Mouse (Mus musculus): ENCODE results near the gene Xpo5. TPM values are rescaled to one million over a fixed set of nuclear protein-coding genes. Genes with fewer than 3 reads are reported as not detected.

Gene Xpo5
- polyA plus RNA-seq, 1 experiment from 2014 or later, result 48.4 TPM

DNA sequence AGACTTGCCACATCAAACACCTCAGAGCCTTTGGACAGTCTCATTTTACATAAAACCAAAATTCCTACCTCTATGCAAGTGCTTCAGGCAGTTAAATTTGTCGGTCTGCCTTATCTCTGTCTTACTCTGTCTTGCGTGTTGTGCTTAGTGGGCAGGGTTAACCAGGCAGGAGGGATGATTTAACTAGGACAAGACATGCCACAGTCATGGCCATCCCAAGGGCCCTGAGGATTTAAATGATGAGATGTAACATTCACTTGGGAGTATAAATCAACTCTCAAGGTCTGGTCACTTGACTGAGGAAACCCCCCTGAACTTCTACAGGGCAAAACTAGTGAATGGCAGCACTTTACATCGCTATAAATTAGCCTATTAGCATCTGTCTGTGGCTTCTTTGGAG is 19.0 kb downstream of the Xpo5 start:
- Histone ChIP-seq H3K4me3 (ENCODE audit: low read depth, low read length) (no peak overlapping the region), H3K27me3 (ENCODE audit: control insufficient read depth, insufficient read depth, low read length) (no peaks in the 10 kb centered on the region), H3K9ac (replicated peaks; ENCODE audit: low read depth, low read length) (no peak overlapping the region), H3K9me3 (ENCODE audit: control insufficient read depth, low read depth, low read length) (no peaks in the 10 kb centered on the region), H3K36me3 (ENCODE audit: control insufficient read depth, insufficient read depth, low read length) (peaks cover 86% of the 10 kb centered on the region), H3K4me1 (ENCODE audit: control insufficient read depth, insufficient read depth, low read length) (no peaks in the 10 kb centered on the region), H3K4me2 (replicated peaks; ENCODE audit: low read depth, low read length) (no peak overlapping the region), H3K27ac (ENCODE audit: low read length) (no peak overlapping the region)
- ATAC-seq (ENCODE audit: insufficient number of reproducible peaks, insufficient read depth, low FRiP score, low read depth), result no peak
- 86% methylated on average over 3 of the region's 3 CpGs for WGBS

GRCm38 (mm10) chr17:46227576-46227975 is 25.0 kb downstream of the Xpo5 start:
- Histone ChIP-seq H3K36me3 (ENCODE audit: control insufficient read depth, insufficient read depth, low read length) (peaks cover 81% of the 10 kb centered on the region), H3K27me3 (ENCODE audit: control insufficient read depth, insufficient read depth, low read length) (no peaks in the 10 kb centered on the region), H3K9me3 (ENCODE audit: control insufficient read depth, low read depth, low read length) (no peaks in the 10 kb centered on the region), H3K9ac (replicated peaks; ENCODE audit: low read depth, low read length) (no peak overlapping the region), H3K4me1 (ENCODE audit: control insufficient read depth, insufficient read depth, low read length) (no peaks in the 10 kb centered on the region), H3K4me2 (replicated peaks; ENCODE audit: low read depth, low read length) (no peak overlapping the region), H3K4me3 (ENCODE audit: low read depth, low read length) (no peak overlapping the region), H3K27ac (ENCODE audit: low read length) (no peak overlapping the region)
- no peak for ATAC-seq (ENCODE audit: insufficient number of reproducible peaks, insufficient read depth, low FRiP score, low read depth)
- WGBS, result 87% methylated on average over 7 of the region's 7 CpGs

DNA sequence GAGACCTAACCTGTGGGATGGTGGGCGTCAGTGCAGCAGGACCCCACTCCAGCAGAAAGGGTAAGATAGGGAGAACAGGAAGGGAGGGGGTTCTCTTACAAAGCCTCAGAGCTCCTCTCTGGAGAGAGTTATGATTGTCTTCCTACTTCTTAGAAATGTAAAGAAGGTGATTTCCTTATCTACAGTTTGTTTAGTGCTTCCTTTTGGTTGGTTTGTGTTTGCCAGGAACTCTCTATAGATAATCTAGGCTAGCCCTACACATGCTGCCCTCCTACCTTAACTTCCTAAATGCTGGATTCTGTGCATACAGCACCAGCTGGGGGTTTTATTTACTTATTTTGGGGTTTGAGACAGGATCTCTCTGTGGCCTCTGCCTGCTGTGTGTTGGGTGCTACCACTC is 33.5 kb downstream of the Xpo5 start:
- H3K9ac ChIP-seq (replicated peaks; ENCODE audit: low read depth, low read length), result no peak overlapping the region
- H3K36me3 ChIP-seq (ENCODE audit: control insufficient read depth, insufficient read depth, low read length), result peaks cover 61% of the 10 kb centered on the region
- H3K27ac ChIP-seq (ENCODE audit: low read length), result no peak overlapping the region
- H3K4me2 ChIP-seq (replicated peaks; ENCODE audit: low read depth, low read length), result no peak overlapping the region
- no peaks in the 10 kb centered on the region for H3K9me3 ChIP-seq (ENCODE audit: control insufficient read depth, low read depth, low read length)
- WGBS, result 82% methylated on average over 1 of the region's 1 CpGs
- no peak overlapping the region for H3K4me3 ChIP-seq (ENCODE audit: low read depth, low read length)
- no peaks in the 10 kb centered on the region for H3K4me1 ChIP-seq (ENCODE audit: control insufficient read depth, insufficient read depth, low read length)
- no peak for ATAC-seq (ENCODE audit: insufficient number of reproducible peaks, insufficient read depth, low FRiP score, low read depth)
- no peaks in the 10 kb centered on the region for H3K27me3 ChIP-seq (ENCODE audit: control insufficient read depth, insufficient read depth, low read length)

GRCm38 (mm10) chr17:46237079-46237478 is 34.5 kb downstream of the Xpo5 start:
- H3K4me2 ChIP-seq (replicated peaks; ENCODE audit: low read depth, low read length), result no peak overlapping the region
- peaks cover 65% of the 10 kb centered on the region for H3K36me3 ChIP-seq (ENCODE audit: control insufficient read depth, insufficient read depth, low read length)
- ATAC-seq (ENCODE audit: insufficient number of reproducible peaks, insufficient read depth, low FRiP score, low read depth), result no peak
- no peak overlapping the region for H3K9ac ChIP-seq (replicated peaks; ENCODE audit: low read depth, low read length)
- no peak overlapping the region for H3K27ac ChIP-seq (ENCODE audit: low read length)
- H3K4me1 ChIP-seq (ENCODE audit: control insufficient read depth, insufficient read depth, low read length), result no peaks in the 10 kb centered on the region
- WGBS, result 91% methylated on average over 6 of the region's 6 CpGs
- H3K4me3 ChIP-seq (ENCODE audit: low read depth, low read length), result no peak overlapping the region
- no peaks in the 10 kb centered on the region for H3K9me3 ChIP-seq (ENCODE audit: control insufficient read depth, low read depth, low read length)
- H3K27me3 ChIP-seq (ENCODE audit: control insufficient read depth, insufficient read depth, low read length), result no peaks in the 10 kb centered on the region

DNA sequence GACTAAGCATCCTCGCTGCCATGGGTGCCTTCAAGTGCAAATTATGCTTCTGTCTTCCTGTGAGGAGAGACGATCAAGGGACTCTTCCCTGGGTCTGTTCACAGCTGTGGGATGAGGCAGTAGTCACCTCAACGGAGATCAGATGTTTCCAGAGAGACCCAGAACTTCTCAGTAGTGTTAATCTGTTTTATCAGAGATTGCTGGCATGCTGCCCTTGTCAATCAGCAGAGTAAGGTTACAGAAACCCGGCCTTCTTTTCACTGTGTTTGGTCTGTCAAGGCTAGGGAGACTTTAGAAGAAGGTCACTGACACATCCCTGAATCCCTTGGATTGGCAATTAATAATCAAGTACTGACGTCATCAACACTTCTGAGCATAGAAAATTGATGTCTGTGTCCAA is 34.9 kb downstream of the Xpo5 start:
- no peak overlapping the region for H3K4me2 ChIP-seq (replicated peaks; ENCODE audit: low read depth, low read length)
- no peak overlapping the region for H3K4me3 ChIP-seq (ENCODE audit: low read depth, low read length)
- H3K36me3 ChIP-seq (ENCODE audit: control insufficient read depth, insufficient read depth, low read length), result peaks cover 69% of the 10 kb centered on the region
- ATAC-seq (ENCODE audit: insufficient number of reproducible peaks, insufficient read depth, low FRiP score, low read depth), result no peak
- WGBS, result 77% methylated on average over 5 of the region's 5 CpGs
- no peaks in the 10 kb centered on the region for H3K27me3 ChIP-seq (ENCODE audit: control insufficient read depth, insufficient read depth, low read length)
- H3K27ac ChIP-seq (ENCODE audit: low read length), result no peak overlapping the region
- no peaks in the 10 kb centered on the region for H3K9me3 ChIP-seq (ENCODE audit: control insufficient read depth, low read depth, low read length)
- H3K9ac ChIP-seq (replicated peaks; ENCODE audit: low read depth, low read length), result no peak overlapping the region
- no peaks in the 10 kb centered on the region for H3K4me1 ChIP-seq (ENCODE audit: control insufficient read depth, insufficient read depth, low read length)

DNA sequence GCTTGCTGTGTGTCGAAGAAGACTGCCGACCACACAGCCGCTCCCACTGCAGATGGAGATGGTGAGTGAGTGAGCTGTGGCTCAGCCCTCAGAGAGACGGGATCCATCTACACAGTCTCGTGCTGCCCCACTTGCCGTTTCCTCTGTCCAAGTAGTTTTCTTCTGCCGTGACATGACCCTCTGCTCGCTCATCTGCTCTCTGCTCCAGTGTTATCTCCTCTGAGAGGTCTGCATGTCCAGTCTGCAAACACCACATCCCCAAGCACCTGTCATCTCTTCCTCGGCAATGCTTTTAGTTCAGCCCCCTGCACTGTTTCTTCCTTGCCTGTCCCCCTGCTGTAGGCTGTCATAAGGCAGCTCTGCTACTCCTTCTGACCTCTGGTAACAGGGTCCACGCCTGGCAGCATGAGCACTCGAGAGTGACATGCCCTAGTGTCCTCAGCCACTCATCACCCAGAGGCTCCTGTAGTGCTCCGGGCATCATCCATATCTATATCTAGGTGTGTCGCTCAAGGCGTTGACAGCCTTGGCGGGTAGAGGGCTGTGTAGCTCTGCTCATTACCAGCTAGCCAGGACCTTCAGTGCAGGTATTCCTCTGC is 37.0 kb downstream of the Xpo5 start:
- Histone ChIP-seq H3K9ac (replicated peaks; ENCODE audit: low read depth, low read length) (no peak overlapping the region), H3K9me3 (ENCODE audit: control insufficient read depth, low read depth, low read length) (no peaks in the 10 kb centered on the region), H3K27me3 (ENCODE audit: control insufficient read depth, insufficient read depth, low read length) (no peaks in the 10 kb centered on the region), H3K4me2 (replicated peaks; ENCODE audit: low read depth, low read length) (no peak overlapping the region), H3K4me1 (ENCODE audit: control insufficient read depth, insufficient read depth, low read length) (no peaks in the 10 kb centered on the region), H3K4me3 (ENCODE audit: low read depth, low read length) (no peak overlapping the region), H3K36me3 (ENCODE audit: control insufficient read depth, insufficient read depth, low read length) (peaks cover 76% of the 10 kb centered on the region), H3K27ac (ENCODE audit: low read length) (no peak overlapping the region)
- WGBS, result 93% methylated on average over 15 of the region's 15 CpGs
- ATAC-seq (ENCODE audit: insufficient number of reproducible peaks, insufficient read depth, low FRiP score, low read depth), result no peak

- Histone ChIP-seq H3K9ac (replicated peaks; ENCODE audit: low read depth, low read length) (no peak overlapping the region), H3K4me3 (ENCODE audit: low read depth, low read length) (no peak overlapping the region), H3K36me3 (ENCODE audit: control insufficient read depth, insufficient read depth, low read length) (peaks cover 86% of the 10 kb centered on the region), H3K4me2 (replicated peaks; ENCODE audit: low read depth, low read length) (no peak overlapping the region), H3K4me1 (ENCODE audit: control insufficient read depth, insufficient read depth, low read length) (peaks cover under 1% of the 10 kb centered on the region; the same call in 1 of the 2 replicates), H3K9me3 (ENCODE audit: control insufficient read depth, low read depth, low read length) (no peaks in the 10 kb centered on the region), H3K27ac (ENCODE audit: low read length) (no peak overlapping the region), H3K27me3 (ENCODE audit: control insufficient read depth, insufficient read depth, low read length) (no peaks in the 10 kb centered on the region)
- no peak for ATAC-seq (ENCODE audit: insufficient number of reproducible peaks, insufficient read depth, low FRiP score, low read depth)
- 57% methylated on average over 11 of the region's 11 CpGs for WGBS
Measured at GRCm38 (mm10) chr17:46241471-46241870, 38.9 kb downstream of the Xpo5 start.

DNA sequence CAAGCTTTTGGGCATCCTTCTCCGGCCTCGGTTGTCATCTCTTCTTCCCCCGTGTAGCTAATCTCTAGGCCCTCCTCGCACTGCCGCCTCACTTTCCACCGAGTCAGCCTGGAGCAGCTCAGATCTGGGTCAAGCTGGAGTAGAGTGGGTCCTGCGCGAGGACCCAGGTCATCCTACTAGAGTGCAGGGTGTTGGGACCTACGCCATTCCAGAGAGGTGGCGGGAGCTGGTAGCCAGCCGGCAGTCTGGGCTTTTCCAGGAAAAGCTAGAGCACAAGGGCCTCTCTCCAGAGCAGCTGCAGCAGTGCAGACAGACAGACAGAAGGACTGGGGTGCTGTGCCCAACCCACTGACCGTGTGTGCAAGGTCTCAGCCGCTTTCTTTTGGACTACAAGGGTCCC is 39.7 kb downstream of the Xpo5 start:
- Histone ChIP-seq H3K27me3 (ENCODE audit: control insufficient read depth, insufficient read depth, low read length) (no peaks in the 10 kb centered on the region), H3K4me3 (ENCODE audit: low read depth, low read length) (no peak overlapping the region), H3K9ac (replicated peaks; ENCODE audit: low read depth, low read length) (no peak overlapping the region), H3K36me3 (ENCODE audit: control insufficient read depth, insufficient read depth, low read length) (peaks cover 80% of the 10 kb centered on the region), H3K27ac (ENCODE audit: low read length) (no peak overlapping the region), H3K4me2 (replicated peaks; ENCODE audit: low read depth, low read length) (no peak overlapping the region), H3K4me1 (ENCODE audit: control insufficient read depth, insufficient read depth, low read length) (peaks cover 5% of the 10 kb centered on the region; the same call in 1 of the 2 replicates), H3K9me3 (ENCODE audit: control insufficient read depth, low read depth, low read length) (no peaks in the 10 kb centered on the region)
- 86% methylated on average over 13 of the region's 13 CpGs for WGBS
- no peak for ATAC-seq (ENCODE audit: insufficient number of reproducible peaks, insufficient read depth, low FRiP score, low read depth)

GRCm38 (mm10) chr17:46242993-46243392 is 40.4 kb downstream of the Xpo5 start:
- peaks cover 5% of the 10 kb centered on the region; the same call in 1 of the 2 replicates for H3K4me1 ChIP-seq (ENCODE audit: control insufficient read depth, insufficient read depth, low read length)
- no peak overlapping the region for H3K9ac ChIP-seq (replicated peaks; ENCODE audit: low read depth, low read length)
- no peak overlapping the region for H3K4me2 ChIP-seq (replicated peaks; ENCODE audit: low read depth, low read length)
- H3K27ac ChIP-seq (ENCODE audit: low read length), result no peak overlapping the region
- H3K27me3 ChIP-seq (ENCODE audit: control insufficient read depth, insufficient read depth, low read length), result no peaks in the 10 kb centered on the region
- ATAC-seq (ENCODE audit: insufficient number of reproducible peaks, insufficient read depth, low FRiP score, low read depth), result no peak
- H3K4me3 ChIP-seq (ENCODE audit: low read depth, low read length), result no peak overlapping the region
- 78% methylated on average over 4 of the region's 4 CpGs for WGBS
- peaks cover 76% of the 10 kb centered on the region for H3K36me3 ChIP-seq (ENCODE audit: control insufficient read depth, insufficient read depth, low read length)
- no peaks in the 10 kb centered on the region for H3K9me3 ChIP-seq (ENCODE audit: control insufficient read depth, low read depth, low read length)

Data from stomach, embryonic 14.5 days (tissue).